Mouse (Mus musculus) thymus, postnatal 14 days (tissue): ENCODE data around the gene March6.

Experiments
- DNase-seq: peaks from one replicate; pipeline ENCODE4 v3.0.0; 2021

Gene March6

GRCm38 (mm10) chr15:31453098-31453916, 77.5 kb downstream of the March6 start, which contains the start of gene Ropn1l:
TSS of gene Ropn1l (minus strand) at chr15:31453737.
- peak; percentile 65 for DNase-seq

GRCm38 (mm10) chr15:31452336-31453097, 78.3 kb downstream of the March6 start:
- no peak for DNase-seq

GRCm38 (mm10) chr15:31449772-31450171, 81.1 kb downstream of the March6 start:
- DNase-seq = no peak

GRCm38 (mm10) chr15:31447121-31447520, 83.7 kb downstream of the March6 start:
- DNase-seq = peak; percentile 30

GRCm38 (mm10) chr15:31442698-31443097, 88.2 kb downstream of the March6 start:
- DNase-seq = no peak

GRCm38 (mm10) chr15:31441996-31442395, 88.9 kb downstream of the March6 start:
- no peak for DNase-seq

GRCm38 (mm10) chr15:31436811-31437210, 94.0 kb downstream of the March6 start:
- DNase-seq = no peak

GRCm38 (mm10) chr15:31436083-31436482, 94.8 kb downstream of the March6 start:
- DNase-seq = no peak

GRCm38 (mm10) chr15:31433768-31434167, 97.1 kb downstream of the March6 start:
- no peak for DNase-seq

GRCm38 (mm10) chr15:31431847-31432246, 99.0 kb downstream of the March6 start:
- no peak for DNase-seq

- no peak for DNase-seq
These were observed 100.8 kb downstream of the March6 start for GRCm38 (mm10) chr15:31430014-31430413.

- no peak for DNase-seq
These were observed 101.4 kb downstream of the March6 start for GRCm38 (mm10) chr15:31429429-31429828.

GRCm38 (mm10) chr15:31428571-31428970, 102.3 kb downstream of the March6 start:
- DNase-seq = no peak

- DNase-seq = no peak
These were observed 103.5 kb downstream of the March6 start for GRCm38 (mm10) chr15:31427390-31427789.

- no peak for DNase-seq
These were observed 104.7 kb downstream of the March6 start for GRCm38 (mm10) chr15:31426066-31426706.

- DNase-seq = no peak
These were observed 108.0 kb downstream of the March6 start for GRCm38 (mm10) chr15:31422649-31423369.

- peak; percentile 53 for DNase-seq
These were observed 111.8 kb downstream of the March6 start for GRCm38 (mm10) chr15:31419037-31419436.

- no peak for DNase-seq
These were observed 112.2 kb downstream of the March6 start for GRCm38 (mm10) chr15:31418686-31419024.

- DNase-seq = peak; percentile 19
These were observed 112.8 kb downstream of the March6 start for GRCm38 (mm10) chr15:31417796-31418685.

GRCm38 (mm10) chr15:31417409-31417795, 113.5 kb downstream of the March6 start:
- DNase-seq = no peak

GRCm38 (mm10) chr15:31415181-31415580, 115.7 kb downstream of the March6 start:
- no peak for DNase-seq
